Mouse (Mus musculus): ENCODE results near the gene Snx9. TPM values are rescaled to one million over a fixed set of nuclear protein-coding genes. Genes with fewer than 3 reads are reported as not detected.

Snx9 gene
- total RNA-seq (2015; ENCODE audit: low replicate concordance), result 13.3 and 16.7 TPM in 2 replicates
- total RNA-seq (2017; ENCODE audit: low replicate concordance), result 7.5 and 9.8 TPM in 2 replicates

DNA sequence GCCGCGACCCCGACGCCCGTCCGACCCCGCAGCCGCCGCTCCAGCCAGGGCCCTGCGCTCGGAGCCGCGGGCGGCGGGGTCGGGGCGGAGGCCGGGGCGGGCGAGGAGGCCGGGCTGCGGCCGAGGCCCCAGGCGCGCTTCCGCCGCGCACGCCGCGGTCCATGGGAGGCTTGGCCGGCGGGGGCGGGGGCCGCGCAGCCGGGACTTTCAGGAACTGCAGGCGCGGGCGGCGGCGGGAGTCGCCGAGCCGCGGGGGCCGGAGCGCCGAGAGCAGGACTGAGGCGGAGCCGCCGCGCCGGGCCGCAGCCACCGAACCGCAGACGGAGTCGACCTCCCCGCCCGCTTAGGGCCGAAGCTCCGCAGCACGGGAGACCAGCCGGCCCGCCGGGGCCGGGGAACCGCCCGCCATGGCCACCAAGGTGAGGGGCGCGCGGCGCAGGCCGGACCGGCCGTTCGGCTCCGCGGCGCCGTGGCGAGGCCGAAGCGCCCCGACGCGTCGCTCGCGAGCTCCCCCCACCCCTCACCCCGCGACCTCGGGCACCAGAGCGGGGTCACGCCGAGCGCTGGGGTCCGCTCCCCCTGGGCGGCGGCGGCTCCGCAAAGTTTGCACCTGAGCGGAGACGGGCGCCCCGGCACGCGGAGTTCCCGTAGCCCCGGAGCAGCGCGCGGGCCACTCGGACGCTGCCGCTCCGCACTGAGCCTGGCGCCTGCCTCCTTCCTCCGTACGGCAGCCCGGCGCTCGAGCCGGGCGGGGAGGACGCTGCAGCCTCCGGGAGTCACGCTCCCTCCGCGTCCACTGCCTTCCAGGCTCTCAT is at the start of gene Snx9:
Gene Snx9 (plus strand): TSS at position 202 of the 815 bp plus-strand sequence.
- ATAC-seq (replicated peaks; ENCODE audit: low FRiP score, poor library complexity, severe bottlenecking), result no peak

DNA sequence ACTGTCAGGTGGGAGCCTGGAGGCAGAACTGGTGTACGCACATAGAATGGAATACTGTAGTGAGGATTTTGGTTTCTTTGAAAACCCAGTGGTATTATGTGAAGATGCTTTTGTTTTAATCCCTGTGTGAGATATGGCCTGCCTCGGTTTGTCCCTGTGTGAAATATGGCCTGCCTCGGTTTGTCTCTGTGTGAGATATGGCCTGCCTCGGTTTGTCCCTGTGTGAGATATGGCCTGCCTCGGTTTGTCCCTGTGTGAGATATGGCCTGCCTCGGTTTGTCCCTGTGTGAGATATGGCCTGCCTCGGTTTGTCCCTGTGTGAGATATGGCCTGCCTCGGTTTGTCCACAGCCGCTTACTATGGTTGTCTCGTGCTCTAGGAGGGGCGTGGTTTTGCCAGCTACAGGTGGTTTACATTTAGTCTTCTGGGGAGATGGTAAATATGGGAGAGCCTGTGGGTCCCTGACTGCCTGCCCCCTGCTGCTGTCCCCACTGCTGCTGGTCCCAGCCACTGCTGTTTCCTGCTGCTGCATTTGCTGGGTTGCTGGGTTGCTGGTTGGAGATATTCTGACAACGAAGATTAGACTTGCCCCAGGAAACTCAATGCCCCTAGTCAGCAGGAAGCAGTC is 48.9 kb upstream of the Snx9 start:
- no peak for ATAC-seq (replicated peaks; ENCODE audit: low FRiP score, poor library complexity, severe bottlenecking)

DNA sequence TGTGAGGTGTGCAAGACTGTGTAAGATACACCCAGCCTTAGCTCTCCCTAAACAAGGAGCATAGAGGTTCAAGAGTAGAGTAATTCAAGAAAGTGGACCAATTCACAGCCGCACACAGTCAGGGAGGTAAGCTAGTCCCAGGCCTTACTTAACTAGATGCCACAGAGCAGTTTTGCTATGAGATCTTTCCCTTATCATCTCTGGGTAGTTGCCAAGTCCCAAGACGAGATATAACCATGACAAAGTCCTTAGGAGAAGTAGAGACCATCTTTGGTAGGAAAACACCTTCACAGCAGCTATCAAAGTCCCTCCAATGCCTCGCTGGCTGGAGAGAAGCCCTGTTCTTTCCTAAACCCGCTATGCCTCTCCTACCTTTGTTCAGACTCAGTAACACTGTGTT is 47.5 kb upstream of the Snx9 start:
- no peak for ATAC-seq (replicated peaks; ENCODE audit: low FRiP score, poor library complexity, severe bottlenecking)

DNA sequence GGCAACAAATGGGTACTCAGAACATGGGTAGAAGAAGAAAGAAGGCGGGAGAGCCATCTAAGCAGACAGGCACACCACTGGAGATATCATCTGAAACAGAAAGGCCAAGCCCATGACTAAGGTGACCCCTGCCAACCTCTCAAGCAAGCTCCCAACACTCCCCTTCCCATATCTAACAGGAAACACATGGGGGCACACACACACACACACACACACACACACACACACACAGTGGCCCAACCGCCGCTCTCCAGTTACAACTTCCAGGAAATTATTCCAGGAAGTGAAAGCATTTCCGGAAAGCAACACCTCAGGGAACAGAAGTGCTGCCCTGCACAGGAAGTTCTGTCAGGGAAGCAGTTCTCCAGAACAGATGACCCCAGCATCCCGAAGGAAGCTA is 46.9 kb upstream of the Snx9 start:
- no peak for ATAC-seq (replicated peaks; ENCODE audit: low FRiP score, poor library complexity, severe bottlenecking)

DNA sequence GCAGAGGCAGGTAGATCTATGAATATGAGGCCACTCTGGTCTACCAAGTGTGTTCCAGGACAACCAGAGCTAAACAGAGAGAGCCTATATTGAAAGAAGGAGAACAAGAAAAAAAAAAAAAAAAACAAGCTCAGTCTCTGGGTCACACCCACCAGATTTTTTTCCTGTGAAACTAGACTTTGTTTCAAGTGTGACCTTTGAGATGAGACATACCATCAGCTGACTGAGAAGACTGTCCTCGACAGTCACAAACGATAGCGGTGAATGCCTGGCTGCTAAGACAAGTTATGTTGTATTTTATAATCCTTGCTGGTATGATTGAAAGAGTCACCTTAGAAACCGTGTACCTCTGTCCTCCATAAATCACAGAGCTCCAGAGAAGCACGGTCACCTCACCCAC is 45.8 kb upstream of the Snx9 start:
- ATAC-seq (replicated peaks; ENCODE audit: low FRiP score, poor library complexity, severe bottlenecking), result no peak

DNA sequence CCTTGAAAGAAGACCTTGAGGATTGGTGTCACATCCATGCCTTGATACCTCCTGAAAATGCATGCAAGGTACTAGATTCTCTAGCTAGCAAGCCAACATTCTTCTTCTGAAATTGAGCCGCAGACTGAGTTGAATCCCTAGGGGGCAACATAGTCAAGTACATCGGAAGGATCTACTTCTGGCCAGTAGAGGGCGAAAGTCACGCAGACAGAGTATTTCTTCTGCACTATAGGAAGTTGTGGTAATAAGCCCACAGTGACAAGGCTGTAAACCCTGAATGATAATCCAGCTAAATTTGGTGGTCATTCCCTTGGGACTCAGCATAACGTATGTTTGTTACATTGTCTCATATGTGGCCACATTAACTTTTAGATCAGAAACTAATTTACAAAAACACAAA is 45.3 kb upstream of the Snx9 start:
- 0 out of 2 replicates have a peak, but pooled peaks have one; percentile 51 for ATAC-seq (replicated peaks; ENCODE audit: low FRiP score, poor library complexity, severe bottlenecking)

DNA sequence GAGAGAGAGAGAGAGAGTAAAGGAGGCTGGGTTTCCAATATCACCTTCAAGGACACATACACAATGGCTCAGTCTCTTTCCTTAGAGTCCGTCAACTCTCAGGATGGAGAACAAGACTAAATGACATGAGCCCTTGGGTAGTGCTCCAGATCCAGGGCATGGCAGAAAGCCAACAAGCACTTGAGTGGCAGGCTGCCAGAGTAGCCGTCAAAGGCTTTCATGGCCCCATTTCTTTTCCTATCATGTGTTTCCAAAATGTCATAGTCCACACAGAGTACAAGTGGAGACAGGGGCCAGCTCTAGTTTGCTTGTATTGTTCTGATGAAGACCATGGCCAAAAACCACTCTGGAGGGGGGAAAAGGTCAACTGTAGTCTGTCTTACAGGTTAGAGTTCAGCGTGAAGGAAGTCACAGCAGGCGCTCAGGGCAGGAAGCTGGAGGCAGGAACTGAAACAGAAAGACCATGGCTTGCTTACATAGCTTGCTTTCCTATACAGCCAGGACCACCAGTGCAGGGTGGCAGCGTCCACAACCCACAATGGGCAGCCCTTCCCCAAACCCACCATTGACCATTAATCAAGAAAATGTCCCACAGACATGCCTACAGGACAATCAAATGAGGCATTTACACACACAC is 43.9 kb upstream of the Snx9 start:
- ATAC-seq (replicated peaks; ENCODE audit: low FRiP score, poor library complexity, severe bottlenecking), result no peak

DNA sequence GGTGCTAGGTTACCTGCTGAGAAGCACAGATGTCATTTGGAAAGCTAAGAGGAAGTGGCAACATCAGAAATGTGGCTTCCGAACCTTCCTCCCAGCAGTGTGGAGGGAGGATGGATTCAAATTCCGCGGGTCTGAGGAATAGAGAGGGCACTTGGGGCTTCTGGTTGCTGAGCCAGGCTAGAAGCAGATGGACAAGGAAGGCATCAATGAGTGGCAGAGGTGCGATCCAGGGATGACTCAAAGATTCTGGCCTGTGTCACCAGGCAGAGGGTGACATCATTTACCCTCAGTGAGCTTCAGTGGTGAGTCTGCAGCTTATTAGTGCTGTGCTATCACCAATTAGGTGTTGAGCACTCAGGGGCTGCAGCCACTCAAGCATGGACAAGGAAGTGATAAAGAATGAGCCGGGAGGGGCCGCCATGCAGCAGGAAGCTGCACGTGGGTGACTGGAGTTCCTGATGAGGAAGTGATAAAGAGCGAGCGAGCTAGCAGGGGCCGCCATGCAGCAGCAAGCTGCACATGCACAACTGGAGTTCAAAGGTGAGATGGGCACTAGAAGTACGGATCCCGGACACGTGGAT is 42.8 kb upstream of the Snx9 start:
- no peak for ATAC-seq (replicated peaks; ENCODE audit: low FRiP score, poor library complexity, severe bottlenecking)

DNA sequence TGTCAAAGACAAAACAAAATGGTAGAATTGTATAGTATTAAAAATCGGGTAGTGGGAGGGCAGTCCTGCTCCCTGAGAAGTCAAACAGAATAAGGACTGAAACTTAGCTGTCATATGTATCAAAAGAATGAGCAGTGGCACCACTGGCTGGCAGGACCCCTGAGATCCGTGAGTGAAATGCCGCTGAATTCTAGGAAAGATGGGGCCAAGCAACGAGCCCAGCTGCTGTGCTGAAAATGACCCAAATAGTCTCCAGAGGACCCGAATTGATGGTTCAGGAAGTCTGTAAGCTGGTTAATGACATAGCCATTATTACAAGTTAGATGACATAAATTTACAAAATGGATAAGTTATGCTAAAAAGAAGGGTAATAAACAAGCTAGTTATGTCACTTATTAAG is 42.2 kb upstream of the Snx9 start:
- no peak for ATAC-seq (replicated peaks; ENCODE audit: low FRiP score, poor library complexity, severe bottlenecking)

DNA sequence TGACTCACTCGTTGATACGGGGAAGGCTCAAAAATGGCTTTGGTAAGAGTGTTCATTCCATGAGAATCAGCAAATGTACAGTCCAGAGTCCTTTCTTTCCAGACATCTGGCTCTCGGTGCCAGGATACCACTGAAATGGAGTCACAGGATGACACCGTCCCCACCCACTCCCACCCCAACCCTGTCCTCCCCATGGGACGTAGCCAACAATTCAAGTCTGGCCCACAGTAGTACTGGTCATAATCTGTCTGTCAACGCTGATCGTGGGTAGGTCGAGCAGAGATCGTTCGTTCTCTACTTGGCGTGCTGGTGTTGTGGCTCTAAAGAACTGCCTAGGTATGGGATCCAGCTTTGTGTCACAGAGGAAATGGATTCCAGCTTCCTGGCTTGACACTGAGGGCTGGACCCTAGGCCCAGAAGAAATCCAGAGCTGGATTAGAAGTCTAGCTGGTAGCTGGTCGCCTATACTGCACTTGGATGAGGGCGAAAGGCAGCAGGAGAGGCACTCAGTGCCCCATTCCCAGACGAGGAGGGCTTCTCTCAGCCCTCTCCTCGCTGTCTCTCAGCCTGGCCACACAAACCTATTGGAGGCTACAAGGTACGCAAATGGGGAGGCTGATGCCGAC is 41.6 kb upstream of the Snx9 start:
- ATAC-seq (replicated peaks; ENCODE audit: low FRiP score, poor library complexity, severe bottlenecking), result no peak

DNA sequence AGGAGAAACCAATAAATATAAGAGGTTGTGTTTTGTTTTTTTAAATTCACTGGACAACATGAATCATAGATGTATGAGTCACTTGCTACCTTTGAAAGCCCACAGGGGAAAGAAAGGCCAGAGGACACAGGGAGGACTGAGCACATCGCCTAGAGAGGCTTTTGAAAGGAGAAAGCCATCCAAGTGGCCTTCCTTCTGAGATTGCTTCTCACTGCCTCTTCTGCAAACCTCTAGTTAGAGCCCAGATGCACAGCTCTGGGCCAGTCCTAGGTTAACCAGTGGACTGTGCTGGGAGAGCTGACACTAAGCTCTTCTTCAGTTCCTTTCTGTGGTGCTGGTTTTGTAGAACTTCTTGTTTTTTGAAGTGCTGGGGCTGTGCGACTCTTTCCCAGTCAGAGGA is 40.9 kb upstream of the Snx9 start:
- no peak for ATAC-seq (replicated peaks; ENCODE audit: low FRiP score, poor library complexity, severe bottlenecking)

DNA sequence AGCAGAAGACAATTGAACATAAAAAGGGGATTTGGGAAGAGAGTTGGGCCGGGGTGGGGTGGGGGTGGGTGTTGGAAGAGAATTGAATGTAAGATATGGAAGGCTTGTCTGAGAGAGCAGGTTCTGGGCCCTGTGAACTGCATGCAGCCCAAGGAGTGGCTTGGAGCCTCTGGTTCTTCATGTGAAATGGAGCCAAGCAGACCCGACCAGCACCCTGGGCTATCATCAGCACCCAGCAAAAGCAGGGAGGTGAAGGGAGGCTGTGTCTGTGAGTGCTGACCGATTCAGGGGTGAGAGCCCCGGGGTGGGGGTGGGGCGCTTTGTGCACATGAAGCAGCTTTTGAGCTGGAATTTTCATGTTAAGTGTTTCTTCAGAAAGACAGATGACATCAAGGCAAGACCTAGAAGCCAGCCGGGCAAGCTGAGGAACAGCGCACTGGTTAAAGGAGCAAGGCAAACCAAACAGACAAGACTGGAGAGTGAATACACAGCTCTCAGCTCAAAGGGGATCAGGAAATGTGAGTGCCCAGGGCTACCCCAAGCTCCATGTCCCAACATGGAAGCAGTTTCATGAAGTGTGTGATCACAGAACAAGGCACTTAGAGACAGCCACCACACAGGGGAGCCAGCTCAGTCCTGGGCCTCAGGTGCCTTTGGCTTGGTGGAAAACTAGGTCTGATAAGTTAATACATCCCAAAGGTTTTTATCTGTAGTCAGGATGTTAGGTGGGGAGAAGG is 40.1 kb upstream of the Snx9 start:
- ATAC-seq (replicated peaks; ENCODE audit: low FRiP score, poor library complexity, severe bottlenecking), result 0 out of 2 replicates have a peak, but pooled peaks have one; percentile 38

DNA sequence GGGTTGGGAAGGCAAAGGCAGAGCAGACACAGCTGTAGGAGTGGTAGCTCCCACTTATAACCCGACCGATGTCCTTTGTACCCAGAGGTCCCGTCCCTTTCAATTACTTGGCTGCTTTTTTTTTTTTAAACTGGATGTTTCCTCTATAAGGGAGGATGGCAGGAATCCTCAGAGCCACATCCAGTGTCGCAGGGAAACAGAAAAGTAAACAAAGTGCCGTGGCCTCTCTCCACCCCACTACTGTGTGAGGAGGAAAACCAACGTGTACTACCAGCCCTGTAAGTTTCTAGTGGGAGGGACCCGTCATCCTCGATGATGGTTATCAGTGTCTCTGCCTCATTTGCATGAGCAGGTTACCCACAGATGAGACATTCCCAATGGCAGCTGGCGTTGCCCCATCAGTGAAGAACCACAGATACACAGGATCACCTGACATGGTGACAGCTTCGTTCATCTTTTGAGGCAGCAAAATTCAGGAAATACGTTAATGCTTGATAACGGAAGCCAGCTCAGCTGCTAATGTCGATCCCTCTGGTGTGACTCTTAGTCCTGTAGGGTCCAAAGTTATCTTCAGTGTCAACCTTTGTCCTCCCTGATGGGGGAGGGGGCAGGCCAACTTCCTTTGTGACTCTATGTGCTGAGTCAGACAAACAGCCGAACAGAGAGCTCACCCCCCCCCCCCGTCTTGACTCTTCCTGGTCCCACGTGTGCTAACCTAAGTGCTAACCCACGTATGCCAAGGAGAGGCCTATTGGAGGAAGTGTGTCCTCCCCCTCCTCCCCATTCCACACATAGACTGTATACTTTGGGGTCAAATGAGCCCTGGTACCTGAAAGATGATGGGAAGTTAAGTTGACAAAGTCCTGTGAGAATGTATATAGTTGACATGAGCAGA is 39.1 kb upstream of the Snx9 start:
- ATAC-seq (replicated peaks; ENCODE audit: low FRiP score, poor library complexity, severe bottlenecking), result no peak

DNA sequence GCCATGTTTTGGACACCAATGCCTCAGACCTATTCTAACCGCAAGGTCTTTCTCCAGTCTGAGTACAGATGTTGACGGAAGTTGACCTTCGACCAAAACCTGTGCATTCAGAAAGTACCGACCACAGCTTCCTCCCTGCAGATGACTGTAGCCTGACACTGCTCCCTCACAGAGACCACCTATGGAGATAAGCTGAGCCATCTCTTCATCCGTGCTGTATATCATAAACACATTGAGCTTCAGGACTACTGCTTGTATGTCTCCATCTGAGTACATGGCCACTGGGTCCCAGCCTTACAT is 38.5 kb upstream of the Snx9 start:
- no peak for ATAC-seq (replicated peaks; ENCODE audit: low FRiP score, poor library complexity, severe bottlenecking)

DNA sequence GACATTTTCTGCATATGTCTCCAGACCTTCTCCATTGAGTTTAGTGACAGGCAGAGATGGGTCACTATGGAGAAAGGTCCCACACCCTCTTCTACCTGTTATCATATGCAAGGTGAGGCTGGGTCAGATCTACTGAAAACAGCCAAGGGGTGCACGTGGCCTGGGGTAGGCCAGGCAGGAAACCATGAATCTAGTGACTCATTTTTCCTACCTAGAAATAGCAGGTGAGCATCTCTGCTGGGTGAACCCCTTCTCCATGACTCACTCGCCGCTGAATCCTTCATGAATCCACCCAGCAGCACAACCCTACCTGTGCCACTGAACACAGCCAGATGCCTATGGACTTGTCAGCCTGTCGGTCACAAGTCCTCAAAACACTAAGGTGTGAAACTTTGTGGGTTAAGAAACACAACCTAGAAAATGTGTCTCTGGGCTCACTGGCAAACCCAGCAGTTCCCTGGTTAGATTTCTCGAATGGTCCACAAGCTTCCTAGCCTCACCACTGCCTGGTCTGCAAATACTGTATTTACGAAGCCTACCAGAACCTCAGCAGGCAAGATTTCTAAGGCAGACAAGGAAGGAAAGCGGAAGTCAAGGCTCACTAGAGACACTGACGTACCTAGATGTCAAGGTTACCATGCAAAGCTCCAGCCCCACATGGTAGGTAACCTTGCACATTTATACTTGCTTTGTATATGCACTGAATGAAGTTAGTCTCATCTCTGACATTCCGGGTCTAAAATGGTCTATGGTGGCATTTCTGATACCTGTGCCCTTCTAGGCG is 37.7 kb upstream of the Snx9 start:
- ATAC-seq (replicated peaks; ENCODE audit: low FRiP score, poor library complexity, severe bottlenecking), result no peak

DNA sequence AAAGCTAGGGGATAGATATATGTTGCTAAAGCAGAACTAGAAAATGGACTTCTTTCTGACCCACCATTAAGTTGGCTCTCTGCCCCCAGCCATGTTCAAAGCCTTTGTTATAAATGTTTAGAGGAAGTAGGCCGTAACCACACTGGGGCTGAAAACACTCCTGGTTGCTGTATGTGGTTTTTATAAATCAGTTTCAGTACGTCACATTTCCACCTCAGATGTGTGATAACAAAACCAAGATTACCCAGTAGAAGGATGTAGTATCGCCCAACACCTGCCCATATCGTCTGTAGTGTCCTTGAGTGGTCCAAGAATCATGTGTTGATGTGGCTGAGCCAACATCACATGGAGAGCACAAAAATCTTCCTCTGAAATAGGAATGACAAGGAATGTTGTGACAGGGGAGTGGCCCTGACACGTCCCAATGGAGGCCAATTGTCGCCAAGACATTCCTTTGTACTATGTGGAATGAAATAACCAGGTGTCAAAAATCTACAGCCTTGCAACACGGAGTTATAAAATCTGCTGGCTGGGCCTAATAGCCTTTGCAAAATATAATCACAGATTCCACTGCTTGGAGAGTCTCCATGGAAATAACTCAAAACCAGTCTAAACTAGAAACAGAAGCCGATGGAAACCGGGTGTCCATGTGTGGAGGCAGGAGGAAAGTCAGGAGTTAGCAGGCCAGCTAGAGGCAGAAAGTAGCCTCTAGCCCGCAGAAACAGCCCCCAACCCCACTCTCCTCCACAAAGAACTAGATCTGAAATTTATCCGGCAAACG is 36.6 kb upstream of the Snx9 start:
- no peak for ATAC-seq (replicated peaks; ENCODE audit: low FRiP score, poor library complexity, severe bottlenecking)

DNA sequence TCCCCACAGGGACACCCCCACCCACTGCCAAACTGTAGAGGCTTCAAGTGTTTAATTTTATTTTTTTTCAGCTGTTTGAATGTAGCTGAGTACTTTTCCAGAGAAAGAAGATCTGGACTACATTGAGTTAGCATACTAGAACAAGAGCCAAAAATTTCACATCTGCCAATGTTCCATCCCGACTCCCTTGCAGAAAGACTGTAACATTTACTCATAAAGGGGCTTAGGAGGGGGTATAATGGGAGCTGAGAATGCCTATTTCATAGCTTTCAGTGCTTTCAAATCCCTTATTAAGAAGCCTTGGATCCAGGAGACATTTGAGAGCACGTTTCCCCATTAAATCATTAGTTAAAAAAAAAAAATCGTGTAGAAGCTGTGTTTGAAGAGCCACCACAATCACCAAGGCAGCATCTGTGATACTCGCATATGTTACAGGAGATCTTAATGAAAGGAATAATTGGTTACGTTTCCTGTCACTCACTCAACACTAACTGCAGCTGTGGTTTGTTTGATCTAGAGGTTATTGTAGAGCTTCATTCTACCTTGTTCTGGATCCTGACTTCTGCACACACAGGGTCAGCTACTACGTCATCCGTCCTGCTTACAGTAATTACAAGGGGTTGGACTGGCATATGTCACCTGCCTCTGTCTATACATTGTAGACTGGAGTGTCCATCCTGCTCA is 35.8 kb upstream of the Snx9 start:
- ATAC-seq (replicated peaks; ENCODE audit: low FRiP score, poor library complexity, severe bottlenecking), result no peak
